Mouse (Mus musculus): Measurements from ENCODE around the gene Pigs.

- no peak for TF ChIP-seq POLR2A (IDR thresholded peaks at IDR 0.05; ENCODE audit: borderline replicate concordance, low read depth, low read length)
- TF ChIP-seq CTCF (IDR thresholded peaks at IDR 0.05; ENCODE audit: low read depth, low read length): no peak
These were observed 35.2 kb downstream of the Pigs start for GRCm38 (mm10) chr11:78363309-78364007.

Measured in bone marrow macrophage, adult 2 months (primary cell).